Mouse (Mus musculus) cerebellum, postnatal 10 days (tissue): Measurements from ENCODE around the gene Gpnmb.
A peak's percentile ranks its signal among the peaks of the same experiment; 100 is the strongest.

Source experiments
- DNase-seq, 2 experiments: peaks; one replicate each; pipeline ENCODE4 v3.0.0; 2021; ENCODE audit warnings: mixed read lengths in 2 of 2

Gene Gpnmb

GRCm38 (mm10) chr6:49036275-49037267 lies at the start of gene Gpnmb:
Gpnmb (plus strand) TSS chr6:49036546.
- DNase-seq = no peak

GRCm38 (mm10) chr6:48989971-48990370 lies 46.4 kb upstream of the Gpnmb start:
- no peak for DNase-seq

- DNase-seq = no peak
These were observed 44.4 kb upstream of the Gpnmb start for GRCm38 (mm10) chr6:48991991-48992390.

GRCm38 (mm10) chr6:48998186-48998585 lies 38.2 kb upstream of the Gpnmb start:
- peak in 1 of 2 experiments; percentile 14 for DNase-seq

GRCm38 (mm10) chr6:48998796-48999195 lies 37.5 kb upstream of the Gpnmb start:
- no peak for DNase-seq

GRCm38 (mm10) chr6:49003381-49003780 lies 33.0 kb upstream of the Gpnmb start:
- peak in 1 of 2 experiments; percentile 14 for DNase-seq

GRCm38 (mm10) chr6:49007981-49008380 lies 28.4 kb upstream of the Gpnmb start:
- DNase-seq = peak; percentile 80

GRCm38 (mm10) chr6:49008420-49009160 lies 27.8 kb upstream of the Gpnmb start:
- peak in 1 of 2 experiments; percentile 5 for DNase-seq

- no peak for DNase-seq
These were observed 27.2 kb upstream of the Gpnmb start for GRCm38 (mm10) chr6:49009161-49009555.

GRCm38 (mm10) chr6:49009665-49010064 lies 26.7 kb upstream of the Gpnmb start:
- DNase-seq = peak in 1 of 2 experiments; percentile 19

GRCm38 (mm10) chr6:49011191-49011590 lies 25.2 kb upstream of the Gpnmb start:
- DNase-seq = no peak

- no peak for DNase-seq
These were observed 23.3 kb upstream of the Gpnmb start for GRCm38 (mm10) chr6:49013023-49013422.

GRCm38 (mm10) chr6:49013458-49013857 lies 22.9 kb upstream of the Gpnmb start:
- DNase-seq = no peak

- no peak for DNase-seq
These were observed 19.2 kb upstream of the Gpnmb start for GRCm38 (mm10) chr6:49017150-49017549.

- DNase-seq = no peak
These were observed 17.0 kb upstream of the Gpnmb start for GRCm38 (mm10) chr6:49019341-49019740.

GRCm38 (mm10) chr6:49021141-49022012 lies 15.0 kb upstream of the Gpnmb start:
- DNase-seq = peak in 1 of 2 experiments; percentile 40

- DNase-seq = no peak
These were observed 14.0 kb upstream of the Gpnmb start for GRCm38 (mm10) chr6:49022384-49022783.

GRCm38 (mm10) chr6:49023315-49023714 lies 13.0 kb upstream of the Gpnmb start:
- DNase-seq = no peak

GRCm38 (mm10) chr6:49025290-49025689 lies 11.1 kb upstream of the Gpnmb start:
- no peak for DNase-seq

GRCm38 (mm10) chr6:49026496-49026895 lies 9.8 kb upstream of the Gpnmb start:
- no peak for DNase-seq

- DNase-seq = no peak
These were observed 8.3 kb upstream of the Gpnmb start for GRCm38 (mm10) chr6:49028019-49028418.

- DNase-seq = no peak
These were observed 7.6 kb upstream of the Gpnmb start for GRCm38 (mm10) chr6:49028708-49029107.

- no peak for DNase-seq
These were observed 5.1 kb upstream of the Gpnmb start for GRCm38 (mm10) chr6:49031230-49031629.
